Comparison of ENCODE assay signal across 30 mouse cellular contexts in the genomic region with DNA sequence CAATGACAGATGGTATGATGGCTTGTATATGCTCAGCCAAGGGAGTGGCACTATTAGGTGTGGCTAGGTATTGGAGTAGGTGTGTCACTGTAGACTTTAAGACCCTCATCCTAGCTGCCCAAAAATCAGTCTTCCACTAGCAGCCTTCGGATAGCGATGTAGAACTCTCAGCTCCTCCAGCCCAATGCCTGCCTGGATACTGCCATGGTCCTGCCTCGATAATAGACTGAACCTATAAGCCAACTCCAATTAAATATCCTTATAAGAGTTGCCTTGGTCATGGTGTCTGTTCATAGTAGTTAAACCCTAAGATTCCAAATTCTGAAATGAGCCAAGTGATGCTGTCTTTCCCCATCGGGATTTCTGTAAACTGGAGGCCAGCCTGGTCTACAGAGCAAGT. TPM values are rescaled to one million over a fixed set of nuclear protein-coding genes. Genes with fewer than 3 reads are reported as not detected.
A peak's percentile ranks its signal among the peaks of the same experiment; 100 is the strongest.
DNase-seq lines count a peak whose midpoint lies in the region; ATAC-seq lines count a peak whose summit lies in the region.
"Had no signal": no experiment of that assay in that cellular context is flagged by ENCODE, and none has a peak within 500 bp of the region (broad histone marks: within the 10 kb centered on the region; RNA-seq: fewer than 3 reads in every experiment).

No protein-coding gene starts in this region.

- peaks cover 11% of the 10 kb centered on the region for H3K36me3 ChIP-seq in forebrain, embryonic 11.5 days (ENCODE audit: control insufficient read depth, insufficient read depth, low read length)
- H3K36me3 ChIP-seq in forebrain, embryonic 10.5 days (replicated peaks), result peaks cover 58% of the 10 kb centered on the region
- peaks cover 41% of the 10 kb centered on the region for H3K36me3 ChIP-seq in kidney, embryonic 14.5 days (ENCODE audit: control insufficient read depth, insufficient read depth, low read length)
- H3K36me3 ChIP-seq in midbrain, embryonic 11.5 days (ENCODE audit: control insufficient read depth, insufficient read depth, low read length), result peaks cover 15% of the 10 kb centered on the region
- peaks cover 12% of the 10 kb centered on the region; the same call in 1 of the 2 replicates for H3K36me3 ChIP-seq in midbrain, embryonic 16.5 days (ENCODE audit: control insufficient read depth, insufficient read depth, low read length)
- H3K36me3 ChIP-seq in liver, embryonic 13.5 days, result peaks cover 55% of the 10 kb centered on the region

- no peak overlapping the region for H3K9ac ChIP-seq in forebrain, embryonic 11.5 days (ENCODE audit: low read length)
- H3K9ac ChIP-seq in kidney, embryonic 14.5 days (ENCODE audit: low read depth, low read length), result no peak overlapping the region
- no peak overlapping the region for H3K9ac ChIP-seq in midbrain, embryonic 11.5 days (ENCODE audit: low read length)
- H3K9ac ChIP-seq in midbrain, embryonic 16.5 days (ENCODE audit: low read depth, low read length), result no peak overlapping the region
- H3K9ac ChIP-seq in liver, embryonic 13.5 days, result no peak overlapping the region
- H3K9ac ChIP-seq: forebrain, embryonic 15.5 days; heart, embryonic 12.5 days; hindbrain, embryonic 12.5 days; kidney, embryonic 15.5 days; limb, embryonic 13.5 days; midbrain, embryonic 12.5 days; stomach, embryonic 15.5 days had no signal

- DNase-seq in forebrain, embryonic 11.5 days (ENCODE audit: low spot score), result no peak
- DNase-seq in forebrain, embryonic 10.5 days (ENCODE audit: extremely low spot score, low spot score), result no peak
- no peak for DNase-seq in kidney, postnatal 36 days
- no peak for DNase-seq in midbrain, embryonic 11.5 days (ENCODE audit: low spot score, missing footprints)
- no peak for DNase-seq in liver, embryonic 13.5 days
- no peak for DNase-seq in retina, postnatal 1 day
- DNase-seq: adrenal gland, postnatal 25 days; cerebellum, adult 18-20 months; cerebellum, postnatal 10 days; gastrocnemius, postnatal 25 days; heart, adult 18-20 months; heart, postnatal 10 days; kidney, postnatal 25 days; lung, adult 18-20 months; lung, postnatal 14 days; right cerebral cortex, postnatal 14 days; thymus, postnatal 14 days had no signal

- no peaks in the 10 kb centered on the region for H3K9me3 ChIP-seq in forebrain, embryonic 11.5 days (ENCODE audit: control insufficient read depth, low read length)
- no peaks in the 10 kb centered on the region for H3K9me3 ChIP-seq in forebrain, embryonic 10.5 days
- H3K9me3 ChIP-seq in kidney, embryonic 14.5 days (ENCODE audit: control insufficient read depth, low read length), result no peaks in the 10 kb centered on the region
- no peaks in the 10 kb centered on the region for H3K9me3 ChIP-seq in midbrain, embryonic 11.5 days (ENCODE audit: control insufficient read depth, low read length)
- H3K9me3 ChIP-seq in midbrain, embryonic 16.5 days (replicated peaks; ENCODE audit: control insufficient read depth, low read length, poor library complexity, severe bottlenecking), result no peaks in the 10 kb centered on the region
- H3K9me3 ChIP-seq in liver, embryonic 13.5 days (replicated peaks), result no peaks in the 10 kb centered on the region
- H3K9me3 ChIP-seq: forebrain, embryonic 15.5 days; heart, embryonic 12.5 days; hindbrain, embryonic 12.5 days; kidney, embryonic 15.5 days; limb, embryonic 13.5 days; midbrain, embryonic 12.5 days; stomach, embryonic 15.5 days had no signal

- H3K27ac ChIP-seq in forebrain, embryonic 11.5 days (ENCODE audit: low read depth, low read length), result no peak overlapping the region
- no peak overlapping the region for H3K27ac ChIP-seq in forebrain, embryonic 10.5 days
- H3K27ac ChIP-seq in kidney, embryonic 14.5 days (ENCODE audit: low read depth, low read length), result no peak overlapping the region
- no peak overlapping the region for H3K27ac ChIP-seq in midbrain, embryonic 11.5 days (ENCODE audit: low read depth, low read length)
- H3K27ac ChIP-seq in midbrain, embryonic 16.5 days (ENCODE audit: low read length), result no peak overlapping the region
- no peak overlapping the region for H3K27ac ChIP-seq in liver, embryonic 13.5 days
- H3K27ac ChIP-seq: forebrain, embryonic 15.5 days; hindbrain, embryonic 12.5 days; hindbrain, postnatal 0 days; kidney, embryonic 15.5 days; layer of hippocampus, adult 2 months; left cerebral cortex, adult 2 months; limb, embryonic 13.5 days; midbrain, embryonic 12.5 days; stomach, embryonic 15.5 days had no signal

- no peaks in the 10 kb centered on the region for H3K27me3 ChIP-seq in forebrain, embryonic 11.5 days (ENCODE audit: control insufficient read depth, insufficient read depth, low read length)
- H3K27me3 ChIP-seq in forebrain, embryonic 10.5 days (ENCODE audit: poor library complexity, severe bottlenecking), result no peaks in the 10 kb centered on the region
- H3K27me3 ChIP-seq in kidney, embryonic 14.5 days (ENCODE audit: control insufficient read depth, insufficient read depth, low read length), result no peaks in the 10 kb centered on the region
- H3K27me3 ChIP-seq in midbrain, embryonic 11.5 days (ENCODE audit: control insufficient read depth, insufficient read depth, low read length), result no peaks in the 10 kb centered on the region
- H3K27me3 ChIP-seq in midbrain, embryonic 16.5 days (ENCODE audit: control insufficient read depth, insufficient read depth, low read depth, low read length), result no peaks in the 10 kb centered on the region
- H3K27me3 ChIP-seq in liver, embryonic 13.5 days, result no peaks in the 10 kb centered on the region
- H3K27me3 ChIP-seq: forebrain, embryonic 15.5 days; heart, embryonic 12.5 days; hindbrain, embryonic 12.5 days; kidney, embryonic 15.5 days; limb, embryonic 13.5 days; midbrain, embryonic 12.5 days; stomach, embryonic 15.5 days had no signal

- H3K4me1 ChIP-seq in forebrain, embryonic 11.5 days (replicated peaks; ENCODE audit: control insufficient read depth, insufficient read depth, low read length), result peaks cover 3% of the 10 kb centered on the region
- H3K4me1 ChIP-seq in forebrain, embryonic 10.5 days, result peaks cover 23% of the 10 kb centered on the region
- peaks cover 6% of the 10 kb centered on the region for H3K4me1 ChIP-seq in kidney, embryonic 14.5 days (ENCODE audit: control insufficient read depth, insufficient read depth, low read length)
- H3K4me1 ChIP-seq in midbrain, embryonic 11.5 days (ENCODE audit: control insufficient read depth, insufficient read depth, low read length), result peaks cover 10% of the 10 kb centered on the region; the same call in 1 of the 2 replicates
- peaks cover 6% of the 10 kb centered on the region for H3K4me1 ChIP-seq in midbrain, embryonic 16.5 days (ENCODE audit: control insufficient read depth, insufficient read depth, low read length)
- H3K4me1 ChIP-seq in liver, embryonic 13.5 days (replicated peaks), result peaks cover 26% of the 10 kb centered on the region

- H3K4me2 ChIP-seq in forebrain, embryonic 11.5 days (ENCODE audit: low read depth, low read length, severe bottlenecking), result no peak overlapping the region
- no peak overlapping the region for H3K4me2 ChIP-seq in kidney, embryonic 14.5 days (replicated peaks; ENCODE audit: low read depth, low read length)
- H3K4me2 ChIP-seq in midbrain, embryonic 11.5 days, result no peak overlapping the region
- H3K4me2 ChIP-seq in midbrain, embryonic 16.5 days (ENCODE audit: low read length), result no peak overlapping the region
- no peak overlapping the region for H3K4me2 ChIP-seq in liver, embryonic 13.5 days
- H3K4me2 ChIP-seq: forebrain, embryonic 15.5 days; heart, embryonic 12.5 days; hindbrain, embryonic 12.5 days; kidney, embryonic 15.5 days; limb, embryonic 13.5 days; midbrain, embryonic 12.5 days; stomach, embryonic 15.5 days had no signal

- 0 out of 2 replicates have a peak, but pooled peaks have one; percentile 20 for ATAC-seq in forebrain, embryonic 11.5 days (replicated peaks; ENCODE audit: low FRiP score)
- ATAC-seq in kidney, embryonic 14.5 days (ENCODE audit: low FRiP score, low TSS enrichment), result 0 out of 2 replicates have a peak, but pooled peaks have one; percentile 22
- ATAC-seq in midbrain, embryonic 11.5 days (ENCODE audit: low FRiP score), result peak; percentile 31; the same call in 1 of the 2 replicates
- ATAC-seq in midbrain, embryonic 16.5 days, result no peak
- peak; percentile 44 for ATAC-seq in liver, embryonic 13.5 days (ENCODE audit: low read depth)
- ATAC-seq: forebrain, embryonic 15.5 days; hindbrain, postnatal 0 days; intestine, embryonic 16.5 days had no signal

- 89% methylated on average over 4 of the region's 4 CpGs for WGBS in forebrain, embryonic 11.5 days
- 83% methylated on average over 4 of the region's 4 CpGs for WGBS in forebrain, embryonic 10.5 days
- 87% methylated on average over 4 of the region's 4 CpGs for WGBS in kidney, embryonic 14.5 days
- 81% methylated on average over 4 of the region's 4 CpGs for WGBS in midbrain, embryonic 11.5 days
- 82% methylated on average over 4 of the region's 4 CpGs for WGBS in midbrain, embryonic 16.5 days
- 84% methylated on average over 4 of the region's 4 CpGs for WGBS in liver, embryonic 13.5 days (ENCODE audit: insufficient replicate concordance)

- H3K4me3 ChIP-seq in forebrain, embryonic 11.5 days (ENCODE audit: low read depth, low read length), result no peak overlapping the region
- no peak overlapping the region for H3K4me3 ChIP-seq in forebrain, embryonic 10.5 days
- H3K4me3 ChIP-seq in kidney, embryonic 14.5 days (ENCODE audit: low read length), result no peak overlapping the region
- H3K4me3 ChIP-seq in midbrain, embryonic 11.5 days (ENCODE audit: low read depth, low read length), result no peak overlapping the region
- no peak overlapping the region for H3K4me3 ChIP-seq in midbrain, embryonic 16.5 days (ENCODE audit: low read depth, low read length)
- H3K4me3 ChIP-seq in liver, embryonic 13.5 days (replicated peaks), result no peak overlapping the region
- H3K4me3 ChIP-seq: forebrain, embryonic 15.5 days; heart, embryonic 12.5 days; hindbrain, embryonic 12.5 days; kidney, embryonic 15.5 days; layer of hippocampus, adult 2 months; left cerebral cortex, adult 2 months; limb, embryonic 13.5 days; midbrain, embryonic 12.5 days; stomach, embryonic 15.5 days had no signal

RNA-seq across cellular contexts. Expression of gene Fbxo5, which starts 7.3 kb away (rescaled TPM):
- 90.4 and 101 TPM in 2 replicates for polyA plus RNA-seq in forebrain, embryonic 11.5 days (2014; fragmentation: Nextera tagmentation; extraction: Ambion mirVana)
- 113 and 132 TPM in 2 replicates for polyA plus RNA-seq in forebrain, embryonic 10.5 days (2016; fragmentation: Nextera tagmentation; extraction: Ambion mirVana)
- polyA plus RNA-seq in kidney, embryonic 14.5 days (2014; fragmentation: Nextera tagmentation; extraction: Ambion mirVana), result 79.0 and 85.1 TPM in 2 replicates
- 94.5 and 96.7 TPM in 2 replicates for polyA plus RNA-seq in midbrain, embryonic 11.5 days (2014; fragmentation: Nextera tagmentation; extraction: Ambion mirVana)
- polyA plus RNA-seq in midbrain, embryonic 16.5 days (2015; fragmentation: Nextera tagmentation; extraction: Ambion mirVana), result 10.1 and 11.1 TPM in 2 replicates
- 88.6 and 107 TPM in 2 replicates for polyA plus RNA-seq in liver, embryonic 13.5 days (2015; fragmentation: Nextera tagmentation; extraction: Ambion mirVana)

RNA-seq across cellular contexts. Expression of gene Mtrf1l, which starts 25.6 kb away (rescaled TPM):
- 12.9 and 15.3 TPM in 2 replicates for polyA plus RNA-seq in forebrain, embryonic 11.5 days (2014; fragmentation: Nextera tagmentation; extraction: Ambion mirVana)
- 10.9 and 12.6 TPM in 2 replicates for polyA plus RNA-seq in forebrain, embryonic 10.5 days (2016; fragmentation: Nextera tagmentation; extraction: Ambion mirVana)
- polyA plus RNA-seq in kidney, embryonic 14.5 days (2014; fragmentation: Nextera tagmentation; extraction: Ambion mirVana), result 18.9 and 19.4 TPM in 2 replicates
- polyA plus RNA-seq in midbrain, embryonic 11.5 days (2014; fragmentation: Nextera tagmentation; extraction: Ambion mirVana), result 16.2 and 17.0 TPM in 2 replicates
- polyA plus RNA-seq in midbrain, embryonic 16.5 days (2015; fragmentation: Nextera tagmentation; extraction: Ambion mirVana), result 7.9 and 11.1 TPM in 2 replicates
- polyA plus RNA-seq in liver, embryonic 13.5 days (2015; fragmentation: Nextera tagmentation; extraction: Ambion mirVana), result 7.1 and 7.4 TPM in 2 replicates
